Mouse (Mus musculus): ENCODE measurements at regions not wholly inside any gene's neighbourhood (a gene's known extent, or its start where the extent isn't known, plus 50 kb on each side); places are given as distances from the start of the nearest gene placed in this dataset.

GRCm38 (mm10) chr7:130041402-130041965, 449.8 kb downstream of the Wdr11 start:
- TF ChIP-seq POLR2A (IDR thresholded peaks at IDR 0.05; ENCODE audit: borderline replicate concordance, extremely low read depth, low read depth, low read length) (no peak), CTCF (IDR thresholded peaks at IDR 0.05; ENCODE audit: insufficient read depth, low read length) (no peak)
